Mouse (Mus musculus): Measurements from ENCODE around the gene Slc39a11. TPM values are rescaled to one million over a fixed set of nuclear protein-coding genes. Genes with fewer than 3 reads are reported as not detected.

Slc39a11 gene
- polyA plus RNA-seq, 1 experiment from 2014 or later = 21.4 TPM

- Histone ChIP-seq H3K27me3 (no peaks in the 10 kb centered on the region), H3K4me1 (peaks cover 26% of the 10 kb centered on the region), H3K9ac (peak overlapping the region; percentile 93), H3K27ac (peak overlapping the region; percentile 97), H3K36me3 (peaks cover 4% of the 10 kb centered on the region; the same call in 1 of the 2 replicates), H3K9me3 (no peaks in the 10 kb centered on the region), H3K4me2 (replicated peaks) (peak overlapping the region; percentile 81), H3K4me3 (peak overlapping the region; percentile 99)
- ATAC-seq (ENCODE audit: insufficient number of reproducible peaks, insufficient read depth, low FRiP score, low TSS enrichment) = peak; percentile 48
- 2% methylated on average over 38 of the region's 38 CpGs for WGBS
These were observed 33.2 kb upstream of the Slc39a11 start for GRCm38 (mm10) chr11:113682897-113683626.

DNA sequence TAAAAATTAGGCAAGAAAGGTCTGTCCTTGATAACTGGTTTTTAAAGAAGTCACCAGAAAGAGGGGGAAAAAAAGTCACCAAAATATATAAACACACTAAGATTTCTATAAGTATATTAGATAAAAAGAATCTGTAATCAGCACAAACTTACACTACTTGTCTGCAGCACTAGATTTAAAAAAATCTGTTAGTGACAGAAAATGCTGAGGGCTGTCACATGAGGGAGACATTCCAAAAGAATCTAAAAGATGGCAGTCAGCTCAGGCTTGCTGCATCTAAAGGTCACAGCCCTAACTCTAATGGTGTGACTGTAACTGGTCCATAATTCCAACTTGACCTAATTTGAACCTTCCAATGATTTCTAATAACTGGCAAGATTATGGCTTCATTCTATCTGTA, 32.1 kb upstream of the Slc39a11 start:
- Histone ChIP-seq H3K4me3 (no peak overlapping the region), H3K9me3 (no peaks in the 10 kb centered on the region), H3K27me3 (no peaks in the 10 kb centered on the region), H3K9ac (no peak overlapping the region), H3K27ac (no peak overlapping the region), H3K4me2 (replicated peaks) (peak overlapping the region; percentile 81), H3K36me3 (peaks cover 2% of the 10 kb centered on the region), H3K4me1 (peaks cover 26% of the 10 kb centered on the region)
- no peak for ATAC-seq (ENCODE audit: insufficient number of reproducible peaks, insufficient read depth, low FRiP score, low TSS enrichment)

- no peaks in the 10 kb centered on the region for H3K27me3 ChIP-seq
- no peak overlapping the region for H3K4me3 ChIP-seq
- no peaks in the 10 kb centered on the region for H3K9me3 ChIP-seq
- H3K36me3 ChIP-seq = peaks cover 12% of the 10 kb centered on the region
- no peak overlapping the region for H3K4me2 ChIP-seq (replicated peaks)
- H3K27ac ChIP-seq = no peak overlapping the region
- H3K4me1 ChIP-seq = peaks cover 22% of the 10 kb centered on the region
- 87% methylated on average over 2 of the region's 2 CpGs for WGBS
- no peak for ATAC-seq (ENCODE audit: insufficient number of reproducible peaks, insufficient read depth, low FRiP score, low TSS enrichment)
- no peak overlapping the region for H3K9ac ChIP-seq
These were observed 31.1 kb upstream of the Slc39a11 start for GRCm38 (mm10) chr11:113680954-113681353.

DNA sequence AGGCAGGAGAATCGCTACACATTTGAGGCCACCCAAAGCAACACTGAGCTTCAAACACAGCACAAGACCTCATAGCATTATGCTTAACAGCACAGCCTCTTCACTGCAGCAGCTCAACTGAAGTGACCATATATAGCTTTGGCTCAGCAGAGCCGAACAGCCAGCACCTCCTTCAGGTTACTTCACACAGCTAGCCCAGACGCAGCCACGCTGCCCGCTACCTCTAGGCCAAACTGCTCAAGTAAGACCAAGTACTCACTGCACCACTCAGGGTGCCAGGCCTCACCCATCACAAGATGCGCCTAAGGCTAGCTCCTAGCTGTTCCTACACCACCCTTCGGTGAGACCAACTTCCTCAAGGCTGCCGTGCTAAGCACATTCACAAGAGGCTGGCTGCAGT, 28.5 kb upstream of the Slc39a11 start:
- ATAC-seq (ENCODE audit: insufficient number of reproducible peaks, insufficient read depth, low FRiP score, low TSS enrichment) = no peak
- WGBS = 86% methylated on average over 8 of the region's 8 CpGs

DNA sequence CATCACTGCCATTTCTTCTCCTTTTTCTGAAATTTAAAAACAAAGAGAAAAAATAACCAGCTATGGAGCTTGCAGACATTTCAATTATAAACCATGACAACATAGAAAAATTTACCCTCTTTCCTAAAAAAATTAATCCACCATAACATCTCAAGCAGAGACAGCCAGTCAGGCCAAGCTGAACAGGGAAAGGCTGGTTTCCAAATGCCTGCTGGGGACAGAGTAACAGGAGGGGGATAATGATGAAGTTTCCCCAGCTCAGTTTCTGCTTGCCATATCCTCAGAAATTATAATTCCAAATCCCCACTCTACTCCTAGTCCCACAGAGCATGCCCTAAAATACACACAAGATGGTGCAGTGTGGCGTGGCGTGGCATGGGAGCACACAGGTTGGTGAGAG, 27.5 kb upstream of the Slc39a11 start:
- no peak for ATAC-seq (ENCODE audit: insufficient number of reproducible peaks, insufficient read depth, low FRiP score, low TSS enrichment)
- WGBS = 95% methylated on average over 2 of the region's 2 CpGs
- Histone ChIP-seq H3K4me1 (peaks cover 8% of the 10 kb centered on the region), H3K4me2 (replicated peaks) (no peak overlapping the region), H3K27me3 (no peaks in the 10 kb centered on the region), H3K9ac (no peak overlapping the region), H3K27ac (no peak overlapping the region), H3K4me3 (no peak overlapping the region), H3K9me3 (no peaks in the 10 kb centered on the region), H3K36me3 (peaks cover 37% of the 10 kb centered on the region)

More for the DNA sequence above, 28.5 kb upstream of the Slc39a11 start:
- peaks cover 11% of the 10 kb centered on the region for H3K4me1 ChIP-seq
- H3K9me3 ChIP-seq = no peaks in the 10 kb centered on the region
- no peak overlapping the region for H3K27ac ChIP-seq
- H3K4me3 ChIP-seq = no peak overlapping the region
- H3K36me3 ChIP-seq = peaks cover 30% of the 10 kb centered on the region
- no peak overlapping the region; the same call in 1 of the 2 replicates for H3K9ac ChIP-seq
- H3K4me2 ChIP-seq (replicated peaks) = no peak overlapping the region
- no peaks in the 10 kb centered on the region for H3K27me3 ChIP-seq

- H3K27me3 ChIP-seq = no peaks in the 10 kb centered on the region
- 87% methylated on average over 2 of the region's 2 CpGs for WGBS
- peaks cover 42% of the 10 kb centered on the region for H3K36me3 ChIP-seq
- H3K9ac ChIP-seq = no peak overlapping the region
- no peak overlapping the region for H3K4me2 ChIP-seq (replicated peaks)
- H3K4me1 ChIP-seq = peaks cover 3% of the 10 kb centered on the region
- H3K4me3 ChIP-seq = no peak overlapping the region
- H3K27ac ChIP-seq = no peak overlapping the region
- H3K9me3 ChIP-seq = no peaks in the 10 kb centered on the region
- no peak for ATAC-seq (ENCODE audit: insufficient number of reproducible peaks, insufficient read depth, low FRiP score, low TSS enrichment)
These were observed 27.0 kb upstream of the Slc39a11 start for GRCm38 (mm10) chr11:113676847-113677246.

GRCm38 (mm10) chr11:113674595-113674994, 24.7 kb upstream of the Slc39a11 start:
- H3K4me3 ChIP-seq = no peak overlapping the region
- H3K27ac ChIP-seq = no peak overlapping the region
- no peak for ATAC-seq (ENCODE audit: insufficient number of reproducible peaks, insufficient read depth, low FRiP score, low TSS enrichment)
- 88% methylated on average over 5 of the region's 5 CpGs for WGBS
- H3K9me3 ChIP-seq = no peaks in the 10 kb centered on the region
- no peaks in the 10 kb centered on the region for H3K4me1 ChIP-seq
- no peak overlapping the region for H3K4me2 ChIP-seq (replicated peaks)
- no peaks in the 10 kb centered on the region for H3K27me3 ChIP-seq
- peaks cover 58% of the 10 kb centered on the region for H3K36me3 ChIP-seq
- H3K9ac ChIP-seq = no peak overlapping the region

DNA sequence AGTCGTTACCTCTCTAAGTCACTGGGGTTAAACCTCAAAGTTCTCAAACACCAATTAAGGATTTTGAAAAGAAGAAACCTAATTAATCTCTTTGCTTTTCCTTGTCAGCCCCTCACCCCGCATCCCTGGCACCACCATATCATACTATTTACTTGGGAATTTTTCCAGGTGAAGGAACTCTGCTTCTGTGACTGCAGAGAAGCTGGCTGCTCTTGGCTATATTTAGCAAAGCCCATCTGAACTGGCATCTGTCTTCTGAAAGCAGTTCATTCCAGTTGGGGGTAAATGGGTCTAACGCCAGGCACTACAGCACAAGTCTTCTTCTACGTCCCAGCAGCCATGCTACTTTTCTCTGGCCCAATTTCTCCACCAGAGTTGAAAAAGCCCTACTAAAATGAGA, 23.7 kb upstream of the Slc39a11 start:
- no peak overlapping the region for H3K4me3 ChIP-seq
- H3K27me3 ChIP-seq = no peaks in the 10 kb centered on the region
- ATAC-seq (ENCODE audit: insufficient number of reproducible peaks, insufficient read depth, low FRiP score, low TSS enrichment) = no peak
- H3K27ac ChIP-seq = no peak overlapping the region
- H3K9ac ChIP-seq = no peak overlapping the region
- WGBS = 94% methylated on average over 4 of the region's 4 CpGs
- H3K36me3 ChIP-seq = peaks cover 62% of the 10 kb centered on the region
- no peaks in the 10 kb centered on the region for H3K4me1 ChIP-seq
- no peaks in the 10 kb centered on the region for H3K9me3 ChIP-seq
- H3K4me2 ChIP-seq (replicated peaks) = no peak overlapping the region

DNA sequence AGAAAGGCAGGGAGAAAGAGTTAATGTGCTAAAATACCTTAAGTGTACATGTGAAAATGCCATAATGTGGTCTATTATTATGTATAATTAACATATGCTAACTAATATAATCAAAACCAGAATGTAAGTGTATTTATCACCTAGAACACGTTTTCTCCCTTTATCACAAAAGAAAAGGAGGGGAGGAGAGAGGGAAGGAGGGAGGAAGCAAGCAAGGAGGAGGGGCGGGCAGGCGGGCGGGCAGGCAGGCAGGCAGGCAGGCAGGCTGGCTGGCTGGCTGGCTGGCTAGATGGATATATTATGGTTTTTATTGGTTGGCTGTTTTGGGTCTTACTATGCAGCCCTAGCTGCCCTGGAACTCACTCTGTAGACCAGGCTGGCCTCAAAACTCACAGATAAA, 19.8 kb upstream of the Slc39a11 start:
- Histone ChIP-seq H3K4me3 (no peak overlapping the region), H3K4me2 (replicated peaks) (no peak overlapping the region), H3K27me3 (no peaks in the 10 kb centered on the region), H3K9me3 (no peaks in the 10 kb centered on the region), H3K36me3 (peaks cover 58% of the 10 kb centered on the region), H3K9ac (no peak overlapping the region), H3K27ac (no peak overlapping the region), H3K4me1 (0 out of 2 replicates have a peak, but pooled peaks cover 3% of the 10 kb centered on the region)
- 86% methylated on average over 4 of the region's 4 CpGs for WGBS
- no peak for ATAC-seq (ENCODE audit: insufficient number of reproducible peaks, insufficient read depth, low FRiP score, low TSS enrichment)

DNA sequence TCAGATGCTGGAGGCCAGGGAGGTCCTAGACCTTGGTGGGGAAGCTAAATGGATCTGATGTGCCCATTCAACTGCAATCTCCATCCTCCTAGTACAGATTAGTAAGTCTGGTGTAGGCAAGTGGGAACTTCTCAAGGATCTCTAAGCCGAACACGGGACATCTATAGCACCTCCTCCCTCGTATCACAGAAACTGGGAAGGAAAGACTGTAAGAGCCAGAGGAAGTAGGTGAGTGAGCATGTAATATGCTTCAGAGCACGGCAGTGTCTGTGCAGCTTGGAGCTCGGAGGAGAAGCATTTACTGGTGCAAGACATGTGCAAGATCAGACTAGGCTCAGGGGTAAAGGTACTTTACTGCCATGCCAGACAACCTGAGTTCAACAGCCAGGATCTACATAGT, 19.0 kb upstream of the Slc39a11 start:
- no peaks in the 10 kb centered on the region for H3K9me3 ChIP-seq
- no peaks in the 10 kb centered on the region for H3K27me3 ChIP-seq
- H3K36me3 ChIP-seq = peaks cover 56% of the 10 kb centered on the region
- no peak overlapping the region for H3K9ac ChIP-seq
- ATAC-seq (ENCODE audit: insufficient number of reproducible peaks, insufficient read depth, low FRiP score, low TSS enrichment) = no peak
- H3K4me3 ChIP-seq = no peak overlapping the region
- H3K4me2 ChIP-seq (replicated peaks) = no peak overlapping the region
- H3K4me1 ChIP-seq = 0 out of 2 replicates have a peak, but pooled peaks cover 3% of the 10 kb centered on the region
- H3K27ac ChIP-seq = no peak overlapping the region
- WGBS = 88% methylated on average over 5 of the region's 5 CpGs

DNA sequence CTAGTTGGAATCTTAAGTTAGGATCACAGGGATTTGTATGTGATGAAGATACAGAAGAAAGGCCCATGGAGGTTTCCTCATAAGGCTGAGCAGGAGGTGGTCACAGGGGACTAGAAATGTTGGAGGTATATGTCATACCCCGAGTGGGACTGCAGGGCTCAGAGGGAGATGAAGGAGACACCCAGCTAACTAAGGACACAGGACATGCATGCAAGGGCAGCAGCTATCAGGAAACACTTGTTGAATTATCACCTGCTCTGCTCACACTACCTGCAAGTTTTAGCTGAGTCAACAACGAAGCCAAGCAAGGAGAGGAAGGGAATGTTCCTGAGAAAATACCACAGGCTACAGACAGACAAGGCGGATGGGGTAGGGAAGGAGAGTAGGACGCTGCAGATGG, 17.8 kb upstream of the Slc39a11 start:
- Histone ChIP-seq H3K4me1 (0 out of 2 replicates have a peak, but pooled peaks cover 3% of the 10 kb centered on the region), H3K9me3 (no peaks in the 10 kb centered on the region), H3K4me2 (replicated peaks) (no peak overlapping the region), H3K4me3 (no peak overlapping the region), H3K36me3 (peaks cover 55% of the 10 kb centered on the region), H3K27me3 (no peaks in the 10 kb centered on the region), H3K27ac (no peak overlapping the region), H3K9ac (no peak overlapping the region)
- WGBS = 74% methylated on average over 4 of the region's 4 CpGs
- ATAC-seq (ENCODE audit: insufficient number of reproducible peaks, insufficient read depth, low FRiP score, low TSS enrichment) = no peak

- Histone ChIP-seq H3K27me3 (no peaks in the 10 kb centered on the region), H3K4me3 (no peak overlapping the region), H3K4me1 (0 out of 2 replicates have a peak, but pooled peaks cover 3% of the 10 kb centered on the region), H3K4me2 (replicated peaks) (no peak overlapping the region), H3K27ac (no peak overlapping the region), H3K36me3 (peaks cover 58% of the 10 kb centered on the region), H3K9ac (no peak overlapping the region), H3K9me3 (no peaks in the 10 kb centered on the region)
- 89% methylated on average over 2 of the region's 2 CpGs for WGBS
- no peak for ATAC-seq (ENCODE audit: insufficient number of reproducible peaks, insufficient read depth, low FRiP score, low TSS enrichment)
These were observed 17.2 kb upstream of the Slc39a11 start for GRCm38 (mm10) chr11:113667122-113667521.

All from embryonic facial prominence, embryonic 12.5 days (tissue).